13 mouse cellular contexts compared by ENCODE assay signal in genomic region chr3:101103770-101104169, GRCm38 (mm10). TPM values are rescaled to one million over a fixed set of nuclear protein-coding genes. Genes with fewer than 3 reads are reported as not detected.
DNase-seq lines count a peak whose midpoint lies in the region.
"Had no signal": no experiment of that assay in that cellular context is flagged by ENCODE, and none has a peak within 500 bp of the region (broad histone marks: within the 10 kb centered on the region; RNA-seq: fewer than 3 reads in every experiment).

No protein-coding gene starts in this region.

- DNase-seq in heart, adult 11 months, result peak; percentile 88
- DNase-seq in heart, postnatal 25 days (ENCODE audit: low spot score), result no peak
- peak; percentile 85 for DNase-seq in right cerebral cortex, adult 18-20 months
- DNase-seq in right cerebral cortex, postnatal 4 days, result no peak
- peak; percentile 65 to 68 for DNase-seq in left cerebral cortex, postnatal 36 days (ENCODE audit: low spot score in 2 of 2)
- no peak for DNase-seq in spleen, postnatal 4 days (ENCODE audit: low spot score in 2 of 2)
- no peak for DNase-seq in thymus, postnatal 14 days
- DNase-seq in cerebellum, adult 8-10 months, result no peak
- DNase-seq: B cell, adult 2 months; cerebellum, adult 9-10 months; gastrocnemius, postnatal 10 days; kidney, postnatal 14 days; liver had no signal

- intact Hi-C loops in heart, postnatal 25 days (cut with DNase I), result no loop called here
- intact Hi-C loops in left cerebral cortex, postnatal 36 days (cut with DNase I), result no loop called here

RNA-seq across cellular contexts. Expression of gene Ptgfrn, which starts 6.3 kb away (rescaled TPM):
- total RNA-seq in heart, postnatal 25 days (2021), result 10 to 100 TPM; 31.0 to 34.9 TPM
- total RNA-seq in left cerebral cortex, postnatal 36 days (2021), result 10 to 100 TPM; 36.9 to 41.2 TPM

Comparison
In these comparisons a context has a peak if more than half of its experiments do, and no peak if none do; other contexts are left out.
1. DNase-seq: peak in heart, adult 11 months (single experiment), right cerebral cortex, adult 18-20 months (single experiment) and left cerebral cortex, postnatal 36 days (2 of 2); none in heart, postnatal 25 days (single experiment), right cerebral cortex, postnatal 4 days (single experiment), spleen, postnatal 4 days (0 of 2), thymus, postnatal 14 days (single experiment) and cerebellum, adult 8-10 months (single experiment).